Mouse (Mus musculus) kidney, adult 2 months (tissue): Measurements from ENCODE around the gene Mvk. TPM values are rescaled to one million over a fixed set of nuclear protein-coding genes. Genes with fewer than 3 reads are reported as not detected.
A peak's percentile ranks its signal among the peaks of the same experiment; 100 is the strongest.

Experiments used
- DNase-seq: peaks from one replicate; pipeline ENCODE4 v3.0.0; 2021
- H3K27ac ChIP-seq: fragments of 200-500 bp; 2 replicates; pipeline ENCODE4 v1.5.1; 2012; ENCODE audit warnings: low read depth, low read length, control low read depth, inconsistent platforms; ENCODE audit not compliant: insufficient read depth
- H3K27me3 ChIP-seq: fragments of 200-500 bp; replicated peaks from 2 replicates; pipeline ENCODE4 v1.6.1; 2012; ENCODE audit warnings: mild to moderate bottlenecking, moderate library complexity, low read length, inconsistent platforms; ENCODE audit not compliant: control insufficient read depth, insufficient read depth
- H3K36me3 ChIP-seq: fragments of 200-500 bp; 2 replicates; pipeline ENCODE4 v1.6.1; 2012; ENCODE audit warnings: mild to moderate bottlenecking, moderate library complexity, low read length, inconsistent platforms; ENCODE audit not compliant: control insufficient read depth, insufficient read depth
- H3K4me1 ChIP-seq: fragments of 200-500 bp; 2 replicates; pipeline ENCODE4 v1.6.1; 2011; ENCODE audit warnings: low read length; ENCODE audit not compliant: control insufficient read depth, insufficient read depth
- H3K4me3 ChIP-seq: fragments of 200-500 bp; 2 replicates; pipeline ENCODE4 v1.5.1; 2011; ENCODE audit warnings: mild to moderate bottlenecking, low read depth, low read length, control low read depth; ENCODE audit not compliant: insufficient read depth
- CTCF ChIP-seq: fragments of 200-500 bp; conservative IDR thresholded peaks from 2 replicates; pipeline ENCODE4 v1.5.1; 2011; ENCODE audit warnings: low read depth, mild to moderate bottlenecking, control low read depth, low read length, moderate library complexity, mixed read lengths; ENCODE audit not compliant: insufficient read depth, insufficient read length
- POLR2A ChIP-seq: fragments of 200-500 bp; IDR thresholded peaks from one replicate; pipeline ENCODE4 v1.6.1; 2011; ENCODE audit warnings: low read depth, low read length, control low read depth
- WGBS: fragments of 180-500 bp; shearing (Covaris S2); methylation state at CpG from one replicate; pipeline ENCODE4 v1.1.7; 2018; 5-methylcytosine and 5-hydroxymethylcytosine counted together
- polyA plus RNA-seq: library from polyadenylated mRNA; depleted of rRNA; stranded (reverse); fragments of >200 nt; gene quantifications from 2 replicates; pipeline ENCODE4 v1.2.3, GENCODE M21; 2012

Gene Mvk
- polyA plus RNA-seq, 1 experiment = 25.2 TPM

DNA sequence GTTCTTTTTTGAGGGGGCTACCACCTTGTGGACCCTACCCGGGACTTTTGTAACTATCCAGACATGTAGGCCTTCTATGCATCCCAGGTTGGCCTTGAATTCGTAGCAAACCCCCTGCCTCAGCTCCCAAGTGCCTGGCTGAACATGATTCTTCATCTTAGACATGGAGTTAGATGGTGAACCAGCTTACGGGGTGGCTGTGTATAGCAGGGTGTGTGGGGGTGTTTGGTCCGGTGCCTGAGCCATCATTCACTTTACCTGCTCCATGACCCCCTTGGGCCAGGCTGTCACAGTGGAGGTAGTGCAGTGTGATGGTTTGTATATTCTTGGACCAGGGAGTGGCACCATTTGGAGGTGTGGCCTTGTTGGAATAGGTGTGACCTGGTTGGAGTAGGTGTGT is 23.9 kb downstream of the Mvk start:
- DNase-seq = no peak
- WGBS = 83% methylated on average over 4 of the region's 4 CpGs
- no peaks in the 10 kb centered on the region for H3K36me3 ChIP-seq
- 0 out of 2 replicates have a peak, but pooled peaks cover 3% of the 10 kb centered on the region for H3K4me1 ChIP-seq
- TF ChIP-seq CTCF = no peak
- no peaks in the 10 kb centered on the region for H3K27me3 ChIP-seq
- H3K27ac ChIP-seq = no peak overlapping the region
- no peak overlapping the region for H3K4me3 ChIP-seq

GRCm38 (mm10) chr5:114470359-114470758 is 26.3 kb downstream of the Mvk start:
- Histone ChIP-seq H3K4me3 (no peak overlapping the region), H3K27me3 (no peaks in the 10 kb centered on the region), H3K27ac (no peak overlapping the region), H3K4me1 (0 out of 2 replicates have a peak, but pooled peaks cover 3% of the 10 kb centered on the region), H3K36me3 (no peaks in the 10 kb centered on the region)
- WGBS = 58% methylated on average over 3 of the region's 3 CpGs
- TF ChIP-seq CTCF (no peak), POLR2A (no peak)
- no peak for DNase-seq

DNA sequence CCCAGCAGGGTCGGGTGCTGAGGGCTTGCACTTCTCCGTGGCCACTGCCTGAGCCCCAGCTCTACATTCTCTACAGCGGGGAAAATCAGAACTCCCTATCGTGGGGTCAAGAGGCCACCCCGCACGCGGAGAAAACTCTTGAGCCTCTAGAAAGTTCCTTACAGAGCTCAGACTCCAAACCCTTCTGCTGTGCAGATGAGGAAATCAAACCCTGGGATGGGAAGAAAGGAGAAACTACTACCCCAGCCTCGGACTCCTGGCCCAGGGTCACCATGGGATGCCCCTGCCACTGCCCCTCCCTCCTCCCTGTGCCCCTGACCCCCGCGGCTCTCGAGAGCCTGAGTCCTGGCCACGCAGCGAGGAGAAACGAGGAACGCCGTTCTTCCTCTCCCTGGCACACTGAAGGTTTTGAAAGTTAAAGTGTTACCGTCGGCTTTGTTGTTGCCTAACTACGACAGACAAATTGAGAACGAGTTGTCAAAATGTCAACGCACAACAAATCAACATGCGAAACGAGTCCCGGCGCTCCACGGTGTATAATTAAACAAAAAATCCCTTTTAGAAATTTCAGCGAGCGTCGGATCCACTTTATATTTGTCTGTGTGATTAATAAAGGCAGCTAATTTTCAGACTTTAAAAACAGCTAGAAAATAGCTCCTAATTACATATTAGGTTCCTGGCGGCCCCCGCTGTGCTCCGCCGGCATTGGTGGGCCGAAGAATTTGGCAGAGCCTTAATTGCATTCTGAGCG is 30.8 kb downstream of the Mvk start:
- peak; percentile 60 for DNase-seq
- H3K4me3 ChIP-seq = no peak overlapping the region
- no peaks in the 10 kb centered on the region for H3K27me3 ChIP-seq
- H3K4me1 ChIP-seq = no peaks in the 10 kb centered on the region
- WGBS = 31% methylated on average over 35 of the region's 35 CpGs
- no peak overlapping the region for H3K27ac ChIP-seq
- TF ChIP-seq CTCF = no peak
- no peaks in the 10 kb centered on the region for H3K36me3 ChIP-seq

- DNase-seq = no peak
- Histone ChIP-seq H3K27ac (no peak overlapping the region), H3K4me1 (no peaks in the 10 kb centered on the region), H3K27me3 (no peaks in the 10 kb centered on the region), H3K4me3 (no peak overlapping the region), H3K36me3 (no peaks in the 10 kb centered on the region)
- 86% methylated on average over 12 of the region's 12 CpGs for WGBS
- TF ChIP-seq POLR2A (no peak), CTCF (no peak)
Measured at GRCm38 (mm10) chr5:114478267-114478666, 34.2 kb downstream of the Mvk start.

- WGBS = 14% methylated on average over 14 of the region's 14 CpGs
- DNase-seq = no peak
- TF ChIP-seq CTCF = no peak
- no peak for TF ChIP-seq POLR2A
- H3K27me3 ChIP-seq = no peaks in the 10 kb centered on the region
- no peaks in the 10 kb centered on the region for H3K36me3 ChIP-seq
- H3K27ac ChIP-seq = no peak overlapping the region
- no peak overlapping the region for H3K4me3 ChIP-seq
- H3K4me1 ChIP-seq = no peaks in the 10 kb centered on the region
Measured at GRCm38 (mm10) chr5:114482587-114483011, 38.5 kb downstream of the Mvk start.

GRCm38 (mm10) chr5:114485685-114486084 is 41.6 kb downstream of the Mvk start:
- TF ChIP-seq POLR2A (no peak), CTCF (no peak)
- Histone ChIP-seq H3K4me3 (no peak overlapping the region), H3K4me1 (no peaks in the 10 kb centered on the region), H3K27ac (no peak overlapping the region), H3K36me3 (no peaks in the 10 kb centered on the region), H3K27me3 (no peaks in the 10 kb centered on the region)
- WGBS = 89% methylated on average over 14 of the region's 14 CpGs
- DNase-seq = no peak

DNA sequence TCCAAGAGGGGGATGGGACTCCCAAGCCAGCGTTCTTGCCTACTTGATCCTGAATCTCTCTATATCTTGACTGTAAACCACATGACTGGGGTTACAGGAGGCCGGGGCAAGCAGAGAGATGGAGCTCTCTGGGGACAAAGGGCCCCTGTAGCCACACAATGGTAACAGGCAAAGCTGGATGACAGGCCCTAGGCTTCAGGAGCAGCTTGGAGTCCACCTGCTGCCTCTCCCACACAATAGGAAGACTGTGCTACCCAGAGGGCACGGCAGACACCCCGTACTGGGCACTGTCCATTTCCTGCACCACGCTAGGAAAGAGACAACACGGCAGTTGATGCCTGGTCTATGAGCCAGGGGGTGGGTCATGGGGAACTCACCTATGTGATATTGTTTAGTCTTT is 45.5 kb downstream of the Mvk start:
- DNase-seq = no peak
- Histone ChIP-seq H3K36me3 (no peaks in the 10 kb centered on the region), H3K4me3 (no peak overlapping the region), H3K4me1 (no peaks in the 10 kb centered on the region), H3K27ac (no peak overlapping the region), H3K27me3 (no peaks in the 10 kb centered on the region)
- no peak for TF ChIP-seq CTCF
- TF ChIP-seq POLR2A = no peak
- WGBS = 87% methylated on average over 6 of the region's 6 CpGs
